Mouse (Mus musculus) bone marrow macrophage, adult 2 months (primary cell): ENCODE measurements around the gene Tnfaip2.

Source experiments
- CTCF ChIP-seq: IDR thresholded peaks from 2 replicates; pipeline ENCODE4 v1.5.1; 2012; ENCODE audit warnings: low read depth, mild to moderate bottlenecking, low read length, moderate library complexity
- POLR2A ChIP-seq: IDR thresholded peaks from 2 replicates; pipeline ENCODE4 v1.6.1; 2012; ENCODE audit warnings: mild to moderate bottlenecking, low read depth, low read length, borderline replicate concordance

DNA sequence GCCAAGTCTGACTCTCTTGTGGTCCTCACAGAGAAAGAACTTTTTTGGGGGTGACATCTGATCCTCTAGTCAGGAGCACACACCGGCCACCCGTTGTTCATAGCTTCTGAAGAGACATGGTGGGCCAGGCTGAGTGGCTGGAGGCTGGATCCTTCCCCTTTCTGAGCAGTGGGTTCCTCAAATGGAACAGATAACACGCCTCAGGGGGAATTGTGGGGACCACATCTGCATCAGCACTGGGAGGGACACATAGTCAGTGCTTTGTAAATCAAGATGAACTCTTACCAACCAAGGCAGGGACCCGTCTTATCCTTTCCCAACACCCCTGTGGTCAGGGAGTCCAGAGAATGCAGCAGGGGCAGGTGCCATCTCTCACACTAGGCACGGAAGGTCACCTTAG is 22.4 kb upstream of the Tnfaip2 start:
- TF ChIP-seq CTCF, result no peak
- TF ChIP-seq POLR2A, result no peak
